Mouse (Mus musculus) frontal cortex, postnatal 10 days (tissue): Measurements from ENCODE around the gene Phf24.
"Not testable (repeated sequence)": the region's sequence is repeated elsewhere in the genome, so short reads cannot be mapped to it uniquely, and the experiment has no call there.

Source experiments
- DNase-seq, 2 experiments: peaks; one replicate each; pipeline ENCODE4 v3.0.0; 2022; ENCODE audit warnings: low spot score in 2 of 2, mixed read lengths in 1 of 2

Gene Phf24

GRCm38 (mm10) chr4:42950065-42950558, 33.7 kb downstream of the Phf24 start:
- DNase-seq = peak; percentile 87 to 92

- no peak for DNase-seq
Observed at GRCm38 (mm10) chr4:42951206-42952195, 35.0 kb downstream of the Phf24 start.

GRCm38 (mm10) chr4:42952563-42952962, 36.1 kb downstream of the Phf24 start:
- DNase-seq = no peak

- peak in 1 of 2 experiments; percentile 59 for DNase-seq
Observed at GRCm38 (mm10) chr4:42953435-42954094, 37.1 kb downstream of the Phf24 start.

GRCm38 (mm10) chr4:42954297-42954696, 37.8 kb downstream of the Phf24 start:
- peak; percentile 73 to 79 for DNase-seq

DNA sequence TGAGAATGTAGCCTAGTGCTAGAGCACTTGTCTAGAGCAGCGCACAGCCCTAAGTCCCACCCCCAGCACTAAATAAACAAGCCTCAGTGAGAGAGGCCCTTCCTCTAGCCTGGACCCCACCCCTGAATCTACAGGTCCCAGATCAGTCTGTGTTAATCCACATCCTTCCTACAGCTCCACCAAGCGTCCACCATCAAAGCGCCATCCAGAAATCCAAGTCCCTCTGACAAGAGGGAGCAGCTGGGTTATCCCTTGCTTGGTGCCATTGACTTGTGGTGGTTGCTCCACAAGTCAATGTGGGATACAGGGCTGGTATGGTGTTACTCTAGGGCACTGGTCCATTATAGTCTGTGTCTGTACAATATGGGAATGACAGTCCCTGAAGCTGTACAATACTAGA, 38.7 kb downstream of the Phf24 start:
- DNase-seq = no peak

GRCm38 (mm10) chr4:42956581-42956980, 40.1 kb downstream of the Phf24 start:
- no peak for DNase-seq

- DNase-seq = no peak
Observed at GRCm38 (mm10) chr4:42957306-42957705, 40.8 kb downstream of the Phf24 start.

DNA sequence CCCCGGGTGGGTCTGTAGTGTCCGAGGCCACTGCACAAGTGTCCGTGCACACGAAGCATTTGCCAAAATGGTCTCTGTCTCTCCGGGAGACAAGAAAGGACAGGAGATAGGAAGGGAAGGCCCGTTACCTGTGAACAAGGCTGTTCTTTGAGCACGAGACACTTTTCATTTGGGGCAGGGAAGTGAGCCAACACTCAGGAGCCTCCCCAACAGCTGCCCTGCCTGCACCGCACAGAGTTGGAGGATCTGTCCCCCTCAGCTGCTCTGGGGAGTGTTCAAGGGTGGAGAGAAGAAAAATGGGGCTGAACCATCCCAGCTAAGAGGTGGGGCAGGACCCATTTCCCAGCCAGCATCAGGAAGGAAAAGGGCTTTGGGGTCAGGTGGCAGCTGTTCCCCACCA, 41.5 kb downstream of the Phf24 start:
- no peak for DNase-seq

DNA sequence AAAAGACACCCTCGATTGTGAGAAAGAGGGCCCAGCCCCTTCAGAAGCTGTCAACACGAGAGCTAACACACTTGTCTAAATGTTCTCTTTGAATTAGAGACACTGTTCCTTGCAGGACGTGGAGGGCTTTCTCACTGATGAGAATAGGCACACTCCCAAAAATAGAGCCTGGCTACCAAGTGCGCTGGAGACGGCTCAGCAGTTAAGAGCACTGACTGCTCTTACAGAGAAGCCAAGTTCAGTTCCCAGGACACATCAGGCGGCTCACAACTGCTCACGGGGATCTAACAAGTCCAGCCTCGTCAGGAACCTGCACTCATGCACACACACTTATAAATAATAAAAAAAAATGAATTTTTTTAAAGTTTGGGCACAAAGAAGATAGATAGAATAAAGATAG, 42.5 kb downstream of the Phf24 start:
- DNase-seq = no peak

- DNase-seq = no peak
Observed at GRCm38 (mm10) chr4:42959382-42959781, 42.9 kb downstream of the Phf24 start.

GRCm38 (mm10) chr4:42961592-42961991, 45.1 kb downstream of the Phf24 start:
- no peak for DNase-seq

GRCm38 (mm10) chr4:42963480-42963879, 47.0 kb downstream of the Phf24 start:
- no peak for DNase-seq

DNA sequence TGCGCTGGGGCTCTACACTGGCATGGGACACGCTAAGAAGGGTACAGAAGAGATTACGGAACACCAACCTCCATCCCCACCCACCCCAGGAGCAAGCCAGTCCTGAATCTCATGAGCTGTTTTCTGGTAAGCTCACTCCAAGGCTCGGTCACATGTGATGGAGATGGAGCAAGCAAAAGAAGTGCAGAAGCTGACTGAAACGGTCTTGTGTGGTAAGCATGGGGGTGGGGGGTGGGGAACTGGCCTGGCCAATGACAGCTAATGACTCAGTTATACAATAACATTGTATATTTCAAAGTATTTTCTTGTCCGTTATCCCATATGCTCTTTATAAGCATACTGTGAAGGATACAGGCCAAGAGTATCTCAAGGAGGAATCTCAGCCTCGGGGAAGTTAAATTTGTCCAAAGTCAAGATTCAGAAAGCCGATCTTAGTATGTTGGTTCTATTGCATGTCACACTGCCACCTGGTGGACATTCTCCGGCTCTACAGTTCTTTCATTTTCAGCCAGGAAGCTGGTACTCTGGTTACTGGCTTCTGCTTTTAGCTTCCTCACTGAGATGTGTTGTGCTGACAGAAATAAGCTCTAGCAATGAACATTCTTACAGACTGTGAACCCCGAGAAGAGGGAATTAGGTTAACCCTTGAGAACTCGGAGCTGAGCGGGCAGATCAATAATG, 48.7 kb downstream of the Phf24 start:
- DNase-seq = no peak

DNA sequence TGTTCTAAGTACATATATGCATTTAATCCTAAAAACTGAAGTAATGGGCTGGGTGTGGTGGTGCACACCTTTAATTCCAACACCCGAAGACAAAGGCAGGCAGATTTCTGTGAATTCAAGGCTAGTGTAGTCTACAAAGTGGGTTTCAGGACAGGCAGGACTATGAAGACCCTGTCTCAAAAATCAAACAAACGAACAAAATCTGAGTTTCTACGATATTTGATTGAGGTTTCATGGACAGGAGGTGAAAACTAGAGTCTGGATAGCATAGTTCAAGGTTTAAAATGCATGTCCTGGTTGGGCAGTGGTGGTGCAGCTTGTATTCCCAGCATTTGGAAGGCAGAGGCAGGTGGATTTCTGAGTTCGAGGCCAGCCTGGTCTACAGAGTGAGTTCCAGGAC, 52.8 kb downstream of the Phf24 start, which contains the start of gene 1700022I11Rik:
Gene 1700022I11Rik (plus strand): TSS at position 301 of the 400 bp plus-strand sequence.
- no peak for DNase-seq

- no peak for DNase-seq
Observed at GRCm38 (mm10) chr4:42972952-42973351, 56.5 kb downstream of the Phf24 start.

GRCm38 (mm10) chr4:42973868-42974267, 57.4 kb downstream of the Phf24 start:
- no peak for DNase-seq

- no peak for DNase-seq
Observed at GRCm38 (mm10) chr4:42978062-42978461, 61.6 kb downstream of the Phf24 start.

GRCm38 (mm10) chr4:42980467-42980866, 64.0 kb downstream of the Phf24 start:
- DNase-seq = not testable (repeated sequence)

GRCm38 (mm10) chr4:42988296-42988695, 71.8 kb downstream of the Phf24 start:
- DNase-seq = no peak
